Mouse (Mus musculus): ENCODE results near the gene Usmg5. TPM values are rescaled to one million over a fixed set of nuclear protein-coding genes. Genes with fewer than 3 reads are reported as not detected.

The Usmg5 gene
- polyA plus RNA-seq, 1 experiment from 2014 or later = 1,047 TPM

GRCm38 (mm10) chr19:47130551-47131125 is 40.2 kb upstream of the Usmg5 start:
- no peak overlapping the region for H3K9ac ChIP-seq (replicated peaks; ENCODE audit: low read length)
- no peak overlapping the region for H3K27ac ChIP-seq (replicated peaks; ENCODE audit: low read depth, low read length)
- H3K4me3 ChIP-seq (ENCODE audit: low read depth, low read length) = no peak overlapping the region
- DNase-seq (ENCODE audit: low spot score) = no peak
- H3K27me3 ChIP-seq (ENCODE audit: control insufficient read depth, insufficient read depth, low read length) = no peaks in the 10 kb centered on the region
- H3K36me3 ChIP-seq (replicated peaks; ENCODE audit: control insufficient read depth, insufficient read depth, low read depth, low read length) = peaks cover 9% of the 10 kb centered on the region
- no peak for ATAC-seq (replicated peaks; ENCODE audit: insufficient number of reproducible peaks, low FRiP score, low TSS enrichment, low read depth)
- no peaks in the 10 kb centered on the region for H3K9me3 ChIP-seq (replicated peaks; ENCODE audit: control insufficient read depth, low read length)
- no peak overlapping the region for H3K4me2 ChIP-seq (ENCODE audit: low read depth, low read length)
- H3K4me1 ChIP-seq (ENCODE audit: control insufficient read depth, insufficient read depth, low read length) = no peaks in the 10 kb centered on the region
- WGBS = 94% methylated on average over 15 of the region's 15 CpGs

DNA sequence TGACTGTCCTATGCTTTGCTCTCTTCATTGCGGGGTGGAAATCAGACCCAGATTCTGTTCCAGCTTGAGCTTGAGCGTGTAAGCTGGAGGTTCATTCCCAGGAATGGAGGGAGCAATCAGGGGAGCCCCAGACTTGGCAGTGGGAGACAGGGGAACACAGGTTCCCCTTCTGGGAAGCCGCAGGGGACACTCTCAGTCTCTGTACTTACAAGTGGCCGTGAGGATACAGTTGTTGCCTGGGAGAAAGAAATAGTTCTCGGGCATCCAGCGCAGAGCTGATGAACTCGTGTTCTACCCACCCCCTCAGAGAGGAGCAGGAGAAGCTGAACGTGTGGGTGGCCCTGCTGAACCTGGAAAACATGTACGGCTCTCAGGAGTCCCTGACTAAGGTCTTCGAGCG is 38.4 kb upstream of the Usmg5 start:
- Histone ChIP-seq H3K4me3 (ENCODE audit: low read depth, low read length) (no peak overlapping the region), H3K36me3 (replicated peaks; ENCODE audit: control insufficient read depth, insufficient read depth, low read depth, low read length) (peaks cover 9% of the 10 kb centered on the region), H3K27ac (replicated peaks; ENCODE audit: low read depth, low read length) (no peak overlapping the region), H3K9me3 (replicated peaks; ENCODE audit: control insufficient read depth, low read length) (no peaks in the 10 kb centered on the region), H3K4me1 (ENCODE audit: control insufficient read depth, insufficient read depth, low read length) (no peaks in the 10 kb centered on the region), H3K27me3 (ENCODE audit: control insufficient read depth, insufficient read depth, low read length) (no peaks in the 10 kb centered on the region), H3K9ac (replicated peaks; ENCODE audit: low read length) (no peak overlapping the region), H3K4me2 (ENCODE audit: low read depth, low read length) (no peak overlapping the region)
- no peak for ATAC-seq (replicated peaks; ENCODE audit: insufficient number of reproducible peaks, low FRiP score, low TSS enrichment, low read depth)
- WGBS = 93% methylated on average over 11 of the region's 11 CpGs
- DNase-seq (ENCODE audit: low spot score) = no peak

- no peaks in the 10 kb centered on the region for H3K4me1 ChIP-seq (ENCODE audit: control insufficient read depth, insufficient read depth, low read length)
- DNase-seq (ENCODE audit: low spot score) (no peak), ATAC-seq (replicated peaks; ENCODE audit: insufficient number of reproducible peaks, low FRiP score, low TSS enrichment, low read depth) (no peak)
These were observed 37.7 kb upstream of the Usmg5 start for GRCm38 (mm10) chr19:47128164-47128563.

DNA sequence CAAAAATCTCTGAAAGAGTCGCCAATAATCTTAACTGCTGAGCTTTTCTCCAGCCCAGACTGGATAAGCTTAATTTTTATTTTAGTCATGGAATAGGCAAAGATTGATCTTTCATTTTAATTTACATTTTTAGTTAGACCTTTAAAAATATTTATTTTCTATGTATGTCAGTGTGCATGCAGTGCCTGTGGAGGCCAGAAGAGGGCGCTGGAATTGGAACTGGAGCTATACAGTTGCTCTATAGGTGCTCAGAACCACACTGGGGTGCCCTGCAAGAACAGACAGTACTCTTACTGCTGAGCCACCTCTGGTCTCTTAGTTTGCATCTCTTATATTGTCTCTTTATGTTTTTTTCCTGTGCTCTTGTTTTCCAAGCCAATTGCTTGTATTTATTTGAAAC is 32.4 kb upstream of the Usmg5 start:
- DNase-seq (ENCODE audit: low spot score) (peak; percentile 63), ATAC-seq (replicated peaks; ENCODE audit: insufficient number of reproducible peaks, low FRiP score, low TSS enrichment, low read depth) (no peak)
- WGBS = 37% methylated on average over 2 of the region's 2 CpGs
- Histone ChIP-seq H3K4me3 (ENCODE audit: low read depth, low read length) (no peak overlapping the region), H3K36me3 (replicated peaks; ENCODE audit: control insufficient read depth, insufficient read depth, low read depth, low read length) (peaks cover 3% of the 10 kb centered on the region), H3K9ac (replicated peaks; ENCODE audit: low read length) (no peak overlapping the region), H3K27me3 (ENCODE audit: control insufficient read depth, insufficient read depth, low read length) (no peaks in the 10 kb centered on the region), H3K27ac (replicated peaks; ENCODE audit: low read depth, low read length) (no peak overlapping the region), H3K4me1 (ENCODE audit: control insufficient read depth, insufficient read depth, low read length) (no peaks in the 10 kb centered on the region), H3K4me2 (ENCODE audit: low read depth, low read length) (no peak overlapping the region), H3K9me3 (replicated peaks; ENCODE audit: control insufficient read depth, low read length) (no peaks in the 10 kb centered on the region)

More at GRCm38 (mm10) chr19:47128164-47128563, 37.7 kb upstream of the Usmg5 start:
- H3K9ac ChIP-seq (replicated peaks; ENCODE audit: low read length) = no peak overlapping the region
- H3K27ac ChIP-seq (replicated peaks; ENCODE audit: low read depth, low read length) = no peak overlapping the region
- H3K4me2 ChIP-seq (ENCODE audit: low read depth, low read length) = no peak overlapping the region
- H3K27me3 ChIP-seq (ENCODE audit: control insufficient read depth, insufficient read depth, low read length) = no peaks in the 10 kb centered on the region
- H3K36me3 ChIP-seq (replicated peaks; ENCODE audit: control insufficient read depth, insufficient read depth, low read depth, low read length) = peaks cover 9% of the 10 kb centered on the region
- H3K9me3 ChIP-seq (replicated peaks; ENCODE audit: control insufficient read depth, low read length) = no peaks in the 10 kb centered on the region
- WGBS = 92% methylated on average over 10 of the region's 10 CpGs
- no peak overlapping the region for H3K4me3 ChIP-seq (ENCODE audit: low read depth, low read length)

GRCm38 (mm10) chr19:47121054-47121453 is 30.6 kb upstream of the Usmg5 start:
- DNase-seq (ENCODE audit: low spot score) (peak; percentile 72), ATAC-seq (replicated peaks; ENCODE audit: insufficient number of reproducible peaks, low FRiP score, low TSS enrichment, low read depth) (no peak)
- H3K9me3 ChIP-seq (replicated peaks; ENCODE audit: control insufficient read depth, low read length) = no peaks in the 10 kb centered on the region
- 48% methylated on average over 4 of the region's 4 CpGs for WGBS
- no peak overlapping the region for H3K27ac ChIP-seq (replicated peaks; ENCODE audit: low read depth, low read length)
- peaks cover 11% of the 10 kb centered on the region for H3K36me3 ChIP-seq (replicated peaks; ENCODE audit: control insufficient read depth, insufficient read depth, low read depth, low read length)
- no peaks in the 10 kb centered on the region for H3K27me3 ChIP-seq (ENCODE audit: control insufficient read depth, insufficient read depth, low read length)
- no peak overlapping the region for H3K4me2 ChIP-seq (ENCODE audit: low read depth, low read length)
- no peak overlapping the region for H3K4me3 ChIP-seq (ENCODE audit: low read depth, low read length)
- no peak overlapping the region for H3K9ac ChIP-seq (replicated peaks; ENCODE audit: low read length)
- no peaks in the 10 kb centered on the region for H3K4me1 ChIP-seq (ENCODE audit: control insufficient read depth, insufficient read depth, low read length)

DNA sequence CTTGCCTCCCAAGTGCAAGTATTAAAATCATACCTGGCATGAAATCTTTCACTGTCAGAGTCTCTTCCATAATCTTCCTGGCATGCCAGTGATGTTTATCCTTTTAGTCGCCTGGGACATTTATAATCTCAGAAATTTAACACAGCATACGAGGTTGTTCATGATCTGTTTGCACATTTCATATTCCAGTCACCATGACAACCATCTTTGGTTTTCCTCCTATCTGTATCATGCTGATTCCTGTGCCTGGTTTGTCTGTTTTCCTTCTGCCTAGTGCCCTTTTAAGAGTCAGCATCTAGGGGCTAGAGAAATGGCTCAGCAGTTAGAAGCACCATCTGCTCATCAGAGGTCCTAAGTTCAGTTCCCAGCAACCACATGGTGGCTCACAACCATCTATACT is 28.2 kb upstream of the Usmg5 start:
- Histone ChIP-seq H3K9me3 (replicated peaks; ENCODE audit: control insufficient read depth, low read length) (no peaks in the 10 kb centered on the region), H3K4me2 (ENCODE audit: low read depth, low read length) (no peak overlapping the region), H3K27me3 (ENCODE audit: control insufficient read depth, insufficient read depth, low read length) (no peaks in the 10 kb centered on the region), H3K27ac (replicated peaks; ENCODE audit: low read depth, low read length) (no peak overlapping the region), H3K4me1 (ENCODE audit: control insufficient read depth, insufficient read depth, low read length) (no peaks in the 10 kb centered on the region), H3K9ac (replicated peaks; ENCODE audit: low read length) (no peak overlapping the region), H3K4me3 (ENCODE audit: low read depth, low read length) (no peak overlapping the region), H3K36me3 (replicated peaks; ENCODE audit: control insufficient read depth, insufficient read depth, low read depth, low read length) (peaks cover 11% of the 10 kb centered on the region)
- no peak for ATAC-seq (replicated peaks; ENCODE audit: insufficient number of reproducible peaks, low FRiP score, low TSS enrichment, low read depth)
- DNase-seq (ENCODE audit: low spot score) = no peak
- WGBS = 80% methylated on average over 2 of the region's 2 CpGs

- Histone ChIP-seq H3K27me3 (ENCODE audit: control insufficient read depth, insufficient read depth, low read length) (no peaks in the 10 kb centered on the region), H3K4me2 (ENCODE audit: low read depth, low read length) (no peak overlapping the region), H3K27ac (replicated peaks; ENCODE audit: low read depth, low read length) (no peak overlapping the region), H3K36me3 (replicated peaks; ENCODE audit: control insufficient read depth, insufficient read depth, low read depth, low read length) (peaks cover 40% of the 10 kb centered on the region), H3K9ac (replicated peaks; ENCODE audit: low read length) (no peak overlapping the region), H3K9me3 (replicated peaks; ENCODE audit: control insufficient read depth, low read length) (no peaks in the 10 kb centered on the region), H3K4me3 (ENCODE audit: low read depth, low read length) (no peak overlapping the region), H3K4me1 (ENCODE audit: control insufficient read depth, insufficient read depth, low read length) (no peaks in the 10 kb centered on the region)
- WGBS = 92% methylated on average over 9 of the region's 9 CpGs
- DNase-seq (ENCODE audit: low spot score) (no peak), ATAC-seq (replicated peaks; ENCODE audit: insufficient number of reproducible peaks, low FRiP score, low TSS enrichment, low read depth) (no peak)
These were observed 14.3 kb upstream of the Usmg5 start for GRCm38 (mm10) chr19:47104641-47105271.

- peaks cover 29% of the 10 kb centered on the region for H3K36me3 ChIP-seq (replicated peaks; ENCODE audit: control insufficient read depth, insufficient read depth, low read depth, low read length)
These were observed 10.6 kb upstream of the Usmg5 start for GRCm38 (mm10) chr19:47101080-47101479.

More at GRCm38 (mm10) chr19:47101080-47101479, 10.6 kb upstream of the Usmg5 start:
- Histone ChIP-seq H3K4me1 (ENCODE audit: control insufficient read depth, insufficient read depth, low read length) (no peaks in the 10 kb centered on the region), H3K27ac (replicated peaks; ENCODE audit: low read depth, low read length) (no peak overlapping the region), H3K4me2 (ENCODE audit: low read depth, low read length) (no peak overlapping the region), H3K9ac (replicated peaks; ENCODE audit: low read length) (no peak overlapping the region), H3K4me3 (ENCODE audit: low read depth, low read length) (no peak overlapping the region), H3K27me3 (ENCODE audit: control insufficient read depth, insufficient read depth, low read length) (no peaks in the 10 kb centered on the region), H3K9me3 (replicated peaks; ENCODE audit: control insufficient read depth, low read length) (no peaks in the 10 kb centered on the region)
- 87% methylated on average over 5 of the region's 5 CpGs for WGBS
- DNase-seq (ENCODE audit: low spot score) = no peak
- no peak for ATAC-seq (replicated peaks; ENCODE audit: insufficient number of reproducible peaks, low FRiP score, low TSS enrichment, low read depth)
